Mouse (Mus musculus): Measurements from ENCODE around the gene Tpgs1. TPM values are rescaled to one million over a fixed set of nuclear protein-coding genes. Genes with fewer than 3 reads are reported as not detected.

The Tpgs1 gene
- polyA plus RNA-seq (2017; shearing (Covaris generic)): 10 to 100 TPM; 58.4 to 61.8 TPM

DNA sequence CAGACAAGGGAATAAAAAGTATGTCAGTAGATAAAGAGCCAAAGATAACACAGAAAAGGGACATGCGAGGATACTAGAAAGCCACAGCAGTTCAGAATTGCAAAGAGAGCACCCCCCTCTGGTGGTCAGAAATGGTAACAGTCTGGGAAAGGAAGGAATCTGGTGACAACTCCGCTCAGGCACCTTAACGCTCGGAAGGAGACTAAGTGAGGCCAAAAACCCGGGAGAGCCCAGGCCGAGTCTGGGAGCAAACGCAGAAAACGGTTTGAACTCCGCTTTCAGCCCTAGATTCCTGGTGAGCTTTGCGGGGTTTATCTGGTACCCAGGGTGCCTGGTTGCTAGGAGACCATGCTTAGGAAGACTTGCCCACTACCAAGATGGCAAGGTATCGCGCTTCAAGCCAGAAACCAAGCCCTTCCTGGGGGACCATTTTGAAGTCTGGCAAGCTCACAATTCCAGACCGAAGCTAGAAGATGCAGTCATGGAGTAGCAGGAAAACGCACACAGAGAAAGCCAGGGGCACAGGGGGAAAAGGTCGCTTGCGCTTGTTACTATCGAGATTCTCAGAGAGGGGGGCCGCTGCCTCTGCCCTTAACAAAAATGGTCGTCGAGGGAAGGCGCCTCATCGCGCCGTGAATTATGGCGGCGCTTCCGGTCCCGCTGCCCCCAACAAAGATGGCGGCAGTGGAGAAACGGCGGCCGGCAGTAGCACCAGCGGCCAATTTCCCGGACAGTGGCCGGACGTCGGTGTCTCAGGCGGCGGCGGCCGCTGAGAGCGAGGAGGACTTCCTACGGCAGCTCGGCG, at the start of gene Tpgs1:
Tpgs1 (plus strand) TSS at position 599 of the 805 bp plus-strand sequence.

DNA sequence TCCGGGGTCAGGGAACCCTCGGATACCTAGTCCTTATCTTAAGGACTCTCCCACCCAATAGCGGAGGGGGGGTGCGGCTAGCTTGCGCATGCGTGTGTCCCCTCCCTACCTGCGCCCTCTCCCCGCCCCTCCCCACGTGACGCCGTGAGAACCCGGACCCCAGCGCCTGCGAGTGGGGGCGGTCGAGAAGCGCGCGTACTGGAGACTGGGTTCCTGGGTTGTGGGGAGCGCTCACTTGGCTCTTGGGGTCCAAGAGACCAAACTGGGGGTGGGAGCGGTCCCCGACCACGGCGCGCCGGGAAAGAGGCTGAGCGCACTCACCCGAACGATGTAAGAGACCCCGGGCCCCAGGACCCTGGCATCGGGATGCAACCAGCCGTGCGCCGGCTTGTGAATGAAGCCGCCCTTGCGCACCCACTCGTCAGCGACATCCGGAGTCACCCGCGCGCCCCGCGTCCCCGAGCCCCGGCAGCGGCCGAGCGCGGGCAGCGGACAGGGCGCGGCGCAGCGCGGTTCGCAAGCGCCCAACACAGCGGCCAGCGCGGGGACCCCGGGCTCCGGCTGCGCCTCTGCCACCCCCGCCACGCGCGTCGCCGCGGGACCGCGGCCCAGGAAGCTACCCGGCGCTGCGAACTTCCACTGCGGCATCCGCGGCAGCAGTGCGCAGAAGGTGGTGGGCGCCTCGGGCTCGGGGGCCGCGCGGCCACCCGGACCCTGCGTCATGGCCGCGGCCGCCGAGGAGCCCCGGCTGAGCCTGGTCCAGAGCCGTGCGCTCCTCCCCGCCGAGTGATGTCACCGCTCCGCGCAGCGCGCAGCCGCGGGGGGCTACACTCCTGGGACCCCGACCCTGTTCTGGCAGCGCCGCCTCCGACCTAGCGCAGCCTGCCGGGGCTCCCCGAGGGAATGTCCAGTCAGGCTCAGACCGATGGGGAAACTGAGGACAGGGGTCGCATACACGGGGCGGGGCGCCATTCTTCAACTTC, 31.8 kb upstream of the Tpgs1 start, which contains the start of gene Shc2:
Shc2 (minus strand) TSS at position 791 of the 983 bp plus-strand sequence.

GRCm38 (mm10) chr10:79645711-79646110, 23.5 kb upstream of the Tpgs1 start, which contains the start of gene Odf3l2:
Gene Odf3l2 (minus strand): TSS chr10:79645738.

GRCm38 (mm10) chr10:79664131-79664665, 5.0 kb upstream of the Tpgs1 start, which contains the start of gene Madcam1:
Gene Madcam1 (plus strand): TSS chr10:79664559.

DNA sequence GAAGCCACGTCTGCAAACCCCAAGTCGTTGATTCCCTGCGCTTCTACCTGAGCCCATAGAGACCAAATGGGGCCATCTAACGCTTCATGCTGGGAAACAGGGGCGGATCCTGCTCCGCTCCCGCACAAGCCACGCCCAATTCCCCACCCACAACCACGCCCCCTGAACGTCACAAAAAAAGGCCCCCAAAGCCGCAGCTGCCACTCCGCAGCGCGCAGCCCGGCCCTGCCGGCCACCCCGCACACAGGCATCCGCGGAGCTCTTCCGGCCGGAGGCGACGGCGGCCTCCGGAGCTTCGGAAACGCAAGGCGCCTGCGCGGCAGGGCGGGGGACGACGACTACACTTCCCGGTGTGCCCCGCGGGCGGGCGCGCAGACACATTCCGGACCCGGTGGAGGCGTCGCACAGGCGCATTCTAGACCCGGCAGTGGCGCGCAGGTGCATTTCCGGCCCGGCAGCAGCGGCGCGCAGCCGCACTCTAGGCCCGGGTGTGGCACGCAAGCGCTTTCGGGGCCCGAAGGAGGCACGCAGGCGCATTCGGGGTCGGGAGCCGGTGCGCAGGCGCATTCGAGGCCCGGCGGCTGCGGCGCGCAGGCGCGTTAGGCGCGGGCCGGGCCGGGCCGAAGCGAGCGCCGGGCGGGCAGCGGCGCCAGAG, 12.5 kb downstream of the Tpgs1 start, which contains the start of gene Cdc34:
Cdc34 (plus strand) TSS at position 605 of the 655 bp plus-strand sequence.

GRCm38 (mm10) chr10:79688720-79689119, 19.6 kb downstream of the Tpgs1 start, which contains the start of gene Gzmm:
Gene Gzmm (plus strand): TSS chr10:79689020.

GRCm38 (mm10) chr10:79704065-79704969, 35.1 kb downstream of the Tpgs1 start, which contains the start of gene Bsg:
Gene Bsg (plus strand): TSS chr10:79704491.

GRCm38 (mm10) chr10:79716254-79716987, 47.3 kb downstream of the Tpgs1 start, which contains the start of gene Hcn2:
Gene Hcn2 (plus strand): TSS chr10:79716634.

Other genes with a start within 250 kb of the Tpgs1 start
- gene Vmn2r83, start 200.6 kb upstream of the Tpgs1 start, polyA plus RNA-seq (2017; shearing (Covaris generic)): under 1 TPM in 1 of 2 experiments, not detected in 1; 0.09 TPM
- 1 to 10 TPM; 3.2 to 4.2 TPM for gene Plpp2, start 135.6 kb upstream of the Tpgs1 start, polyA plus RNA-seq (2017; shearing (Covaris generic))
- gene Mier2, start 114.2 kb upstream of the Tpgs1 start, polyA plus RNA-seq (2017; shearing (Covaris generic)): 10 to 100 TPM; 30.9 to 33.0 TPM
- gene Theg, start 82.0 kb upstream of the Tpgs1 start, polyA plus RNA-seq (2017; shearing (Covaris generic)): not detected
- gene C2cd4c, start 55.3 kb upstream of the Tpgs1 start, polyA plus RNA-seq (2017; shearing (Covaris generic)): not detected
- under 1 TPM in 1 of 2 experiments, not detected in 1; 0.05 TPM for gene Shc2, start 31.5 kb upstream of the Tpgs1 start, polyA plus RNA-seq (2017; shearing (Covaris generic))
- not detected for gene Odf3l2, start 23.6 kb upstream of the Tpgs1 start, polyA plus RNA-seq (2017; shearing (Covaris generic))
- under 1 TPM; 0.32 to 0.51 TPM for gene Madcam1, start 4.8 kb upstream of the Tpgs1 start, polyA plus RNA-seq (2017; shearing (Covaris generic))
- 100 to 1,000 TPM; 104 to 107 TPM for gene Cdc34, start 12.8 kb downstream of the Tpgs1 start, polyA plus RNA-seq (2017; shearing (Covaris generic))
- gene Gzmm, start 19.7 kb downstream of the Tpgs1 start, polyA plus RNA-seq (2017; shearing (Covaris generic)): 1 to 10 TPM; 1.2 to 1.5 TPM
- gene Bsg, start 35.1 kb downstream of the Tpgs1 start, polyA plus RNA-seq (2017; shearing (Covaris generic)): 100 to 1,000 TPM; 226 to 283 TPM
- under 1 TPM; 0.13 to 0.23 TPM for gene Hcn2, start 47.3 kb downstream of the Tpgs1 start, polyA plus RNA-seq (2017; shearing (Covaris generic))
- gene Polrmt, start 77.2 kb downstream of the Tpgs1 start, polyA plus RNA-seq (2017; shearing (Covaris generic)): 10 to 100 TPM; 29.5 to 32.3 TPM
- gene Fgf22, start 85.7 kb downstream of the Tpgs1 start, polyA plus RNA-seq (2017; shearing (Covaris generic)): under 1 TPM; 0.12 to 0.33 TPM
- 10 to 100 TPM; 47.0 to 58.4 TPM for gene Rnf126, start 97.6 kb downstream of the Tpgs1 start, polyA plus RNA-seq (2017; shearing (Covaris generic))
- gene Fstl3, start 107.9 kb downstream of the Tpgs1 start, polyA plus RNA-seq (2017; shearing (Covaris generic)): under 1 TPM; 0.55 to 0.81 TPM
- under 1 TPM; 0.23 to 0.55 TPM for gene Prss57, start 121.6 kb downstream of the Tpgs1 start, polyA plus RNA-seq (2017; shearing (Covaris generic))
- gene Palm, start 124.2 kb downstream of the Tpgs1 start, polyA plus RNA-seq (2017; shearing (Covaris generic)): 1 to 10 TPM; 2.1 to 3.4 TPM
- gene Misp, start 151.6 kb downstream of the Tpgs1 start, polyA plus RNA-seq (2017; shearing (Covaris generic)): 1 to 10 TPM in 1 of 2 experiments, not detected in 1; 1.1 TPM
- 100 to 1,000 TPM; 242 to 297 TPM for gene Ptbp1, start 185.1 kb downstream of the Tpgs1 start, polyA plus RNA-seq (2017; shearing (Covaris generic))
- gene Prtn3, start 205.1 kb downstream of the Tpgs1 start, polyA plus RNA-seq (2017; shearing (Covaris generic)): not detected
- gene Plppr3, start 205.3 kb downstream of the Tpgs1 start, polyA plus RNA-seq (2017; shearing (Covaris generic)): 1 to 10 TPM; 2.5 to 3.6 TPM
- gene Elane, start 216.9 kb downstream of the Tpgs1 start, polyA plus RNA-seq (2017; shearing (Covaris generic)): not detected
- not detected for gene Cfd, start 221.5 kb downstream of the Tpgs1 start, polyA plus RNA-seq (2017; shearing (Covaris generic))
- gene Med16, start 239.6 kb downstream of the Tpgs1 start, polyA plus RNA-seq (2017; shearing (Covaris generic)): 10 to 100 TPM; 27.8 to 35.8 TPM
- gene Gm26602, start 241.5 kb downstream of the Tpgs1 start, polyA plus RNA-seq (2017; shearing (Covaris generic)): 10 to 100 TPM; 16.0 to 34.9 TPM
- under 1 TPM; 0.47 to 0.56 TPM for gene Kiss1r, start 247.6 kb downstream of the Tpgs1 start, polyA plus RNA-seq (2017; shearing (Covaris generic))